Mouse (Mus musculus) hindbrain, postnatal 0 days (tissue): ENCODE measurements around the gene Cdca5. TPM values are rescaled to one million over a fixed set of nuclear protein-coding genes. Genes with fewer than 3 reads are reported as not detected.
"Not testable (repeated sequence)": the region's sequence is repeated elsewhere in the genome, so short reads cannot be mapped to it uniquely, and the experiment has no call there.

Source experiments
- ATAC-seq: fragments of 200-750 bp; cut with Nextera tagmentation; 2 replicates; pipeline ENCODE4 v1.8.0; 2017; ENCODE audit warnings: mild to moderate bottlenecking, moderate TSS enrichment, moderate library complexity
- DNase-seq: peaks from one replicate; pipeline ENCODE4 v3.0.0-alpha.2; 2015; ENCODE audit warnings: low spot score
- H3K27ac ChIP-seq: fragments of 300-500 bp; sonication (generic); 2 replicates; pipeline ENCODE4 v1.5.1; 2014; ENCODE audit warnings: mild to moderate bottlenecking
- H3K27me3 ChIP-seq: fragments of 300-500 bp; sonication (generic); 2 replicates; pipeline ENCODE4 v1.6.1; 2014; ENCODE audit warnings: low read length, mixed read lengths; ENCODE audit not compliant: insufficient read depth
- H3K36me3 ChIP-seq: fragments of 300-500 bp; sonication (generic); 2 replicates; pipeline ENCODE4 v1.6.1; 2014; ENCODE audit warnings: low read length, mixed read lengths; ENCODE audit not compliant: insufficient read depth
- H3K4me1 ChIP-seq: fragments of 300-500 bp; sonication (generic); 2 replicates; pipeline ENCODE4 v1.6.1; 2014; ENCODE audit warnings: antibody characterized with exemption, low read length, mixed read lengths; ENCODE audit not compliant: insufficient read depth
- H3K4me2 ChIP-seq: fragments of 300-500 bp; sonication (generic); 2 replicates; pipeline ENCODE4 v1.6.1; 2014; ENCODE audit warnings: low read depth, mild to moderate bottlenecking, low read length, moderate library complexity, mixed read lengths
- H3K4me3 ChIP-seq: fragments of 300-500 bp; sonication (generic); 2 replicates; pipeline ENCODE4 v1.5.1; 2014; ENCODE audit warnings: low read length
- H3K9ac ChIP-seq: fragments of 300-500 bp; sonication (generic); replicated peaks from 2 replicates; pipeline ENCODE4 v1.6.1; 2014; ENCODE audit warnings: mild to moderate bottlenecking, low read length, moderate library complexity, mixed read lengths
- H3K9me3 ChIP-seq: fragments of 300-500 bp; sonication (generic); 2 replicates; pipeline ENCODE4 v1.6.1; 2016; ENCODE audit warnings: low read length, mixed read lengths
- CTCF ChIP-seq: IDR thresholded peaks from 2 replicates; pipeline ENCODE4 v1.5.1; 2016; ENCODE audit warnings: antibody characterized with exemption, control low read depth, low read depth
- WGBS: fragments of 180-500 bp; shearing (Covaris S2); extraction: QIAGEN DNeasy Blood & Tissue Kit; methylation state at CpG from one replicate; pipeline ENCODE4 v1.1.7; 2014; 5-methylcytosine and 5-hydroxymethylcytosine counted together
- polyA plus RNA-seq: library from polyadenylated mRNA; unstranded; fragments of >200 nt; fragmentation: Nextera tagmentation; extraction: Ambion mirVana; gene quantifications from 2 replicates; pipeline ENCODE4 v1.2.1, GENCODE M21; 2015
- total RNA-seq: library from RNA; depleted of rRNA; stranded (reverse); fragments of >200 nt; gene quantifications from 2 replicates; pipeline ENCODE4 v1.2.3, GENCODE M21; 2014; rRNA removed

Gene Cdca5
- total RNA-seq = 6.3 and 7.4 TPM in 2 replicates
- 6.1 and 7.4 TPM in 2 replicates for polyA plus RNA-seq

GRCm38 (mm10) chr19:6084478-6085248 lies at the start of gene Cdca5, which contains the start of gene Zfpl1:
Gene Cdca5, plus strand, starts transcription at chr19:6084983.
Gene Zfpl1, minus strand, starts transcription at chr19:6084956.
- TF ChIP-seq CTCF = no peak
- Histone ChIP-seq H3K4me1 (peaks cover 8% of the 10 kb centered on the region), H3K9ac (peak within 1 kb of the TSS; percentile 63), H3K36me3 (peaks cover 28% of the 10 kb centered on the region), H3K4me3 (peak within 1 kb of the TSS; percentile 54), H3K9me3 (no peaks in the 10 kb centered on the region), H3K4me2 (peak within 1 kb of the TSS; percentile 94), H3K27me3 (no peaks in the 10 kb centered on the region), H3K27ac (peak within 1 kb of the TSS; percentile 71)
- under 1% methylated on average over 58 of the region's 58 CpGs for WGBS
- DNase-seq (peak; percentile 100), ATAC-seq (peak; percentile 93)

DNA sequence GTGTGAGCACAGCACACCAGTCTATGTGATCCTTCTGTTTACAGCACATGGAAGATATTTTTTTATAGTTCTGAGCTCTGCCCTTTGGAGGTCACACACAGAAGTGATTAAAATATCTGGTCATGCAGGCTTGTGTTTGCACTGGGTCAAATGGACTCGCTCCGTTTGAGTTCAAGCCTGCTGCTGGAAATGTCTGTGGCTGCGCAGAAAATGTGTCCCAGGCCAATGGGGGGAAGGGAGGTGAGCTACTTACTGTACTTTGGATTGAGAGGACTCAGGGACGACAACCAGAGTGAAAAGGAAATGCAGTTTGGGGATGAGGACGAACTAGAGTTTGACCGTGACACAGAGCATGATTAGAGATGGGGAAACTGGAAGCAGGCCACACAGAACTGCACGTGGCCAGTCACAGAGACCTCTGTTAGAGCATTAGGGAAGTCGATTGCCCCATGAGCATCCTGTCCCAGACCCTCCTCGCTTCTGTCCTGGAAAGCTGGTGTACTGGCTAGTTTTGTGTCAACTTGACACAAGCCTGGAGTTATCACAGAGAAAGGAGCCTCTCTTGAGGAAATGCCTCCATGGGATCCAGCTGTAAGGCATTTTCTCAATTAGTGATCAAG lies 48.7 kb upstream of the Cdca5 start:
- no peak overlapping the region for H3K4me2 ChIP-seq
- H3K4me1 ChIP-seq = no peaks in the 10 kb centered on the region
- H3K9ac ChIP-seq = no peak overlapping the region
- ATAC-seq = no peak
- no peaks in the 10 kb centered on the region for H3K36me3 ChIP-seq
- DNase-seq = no peak
- 79% methylated on average over 9 of the region's 9 CpGs for WGBS
- TF ChIP-seq CTCF = no peak
- no peaks in the 10 kb centered on the region for H3K9me3 ChIP-seq
- no peak overlapping the region for H3K27ac ChIP-seq
- H3K4me3 ChIP-seq = no peak overlapping the region
- H3K27me3 ChIP-seq = no peaks in the 10 kb centered on the region

- Histone ChIP-seq H3K4me1 (no peaks in the 10 kb centered on the region), H3K36me3 (no peaks in the 10 kb centered on the region), H3K27me3 (no peaks in the 10 kb centered on the region), H3K4me2 (no peak overlapping the region), H3K9me3 (no peaks in the 10 kb centered on the region), H3K27ac (no peak overlapping the region), H3K9ac (no peak overlapping the region), H3K4me3 (no peak overlapping the region)
- DNase-seq = no peak
- ATAC-seq = no peak
- TF ChIP-seq CTCF = no peak
These were observed 47.1 kb upstream of the Cdca5 start for GRCm38 (mm10) chr19:6037695-6038094.

- no peak overlapping the region for H3K9ac ChIP-seq
- ATAC-seq (no peak), DNase-seq (no peak)
- no peaks in the 10 kb centered on the region for H3K27me3 ChIP-seq
- no peaks in the 10 kb centered on the region for H3K36me3 ChIP-seq
- TF ChIP-seq CTCF = no peak
- WGBS = 76% methylated on average over 7 of the region's 7 CpGs
- H3K9me3 ChIP-seq = no peaks in the 10 kb centered on the region
- no peaks in the 10 kb centered on the region for H3K4me1 ChIP-seq
- no peak overlapping the region for H3K4me2 ChIP-seq
- H3K4me3 ChIP-seq = no peak overlapping the region
- no peak overlapping the region for H3K27ac ChIP-seq
These were observed 46.5 kb upstream of the Cdca5 start for GRCm38 (mm10) chr19:6038326-6038725.

DNA sequence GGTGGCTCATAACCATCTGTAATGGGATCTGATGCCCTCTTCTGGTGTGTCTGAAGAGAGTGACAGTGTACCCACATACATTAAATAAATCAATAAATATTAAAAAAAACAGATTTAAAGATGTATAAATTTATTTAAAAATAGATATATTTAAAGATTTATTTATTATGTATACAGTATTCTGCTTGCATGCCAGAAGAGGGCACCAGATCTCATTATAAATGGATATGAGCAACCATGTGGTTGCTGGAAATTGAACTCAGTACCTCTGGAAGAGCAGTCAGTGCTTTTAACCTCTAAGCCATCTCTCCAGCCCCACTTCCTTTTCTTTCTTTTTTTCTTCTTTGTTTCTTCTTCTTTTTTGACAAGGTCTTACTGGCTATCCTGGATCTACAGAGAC lies 44.8 kb upstream of the Cdca5 start:
- H3K27me3 ChIP-seq = no peaks in the 10 kb centered on the region
- H3K9me3 ChIP-seq = no peaks in the 10 kb centered on the region
- no peak overlapping the region for H3K27ac ChIP-seq
- DNase-seq (no peak), ATAC-seq (no peak)
- no peaks in the 10 kb centered on the region for H3K4me1 ChIP-seq
- no peak overlapping the region for H3K4me2 ChIP-seq
- H3K36me3 ChIP-seq = no peaks in the 10 kb centered on the region
- no peak for TF ChIP-seq CTCF
- H3K9ac ChIP-seq = no peak overlapping the region
- H3K4me3 ChIP-seq = no peak overlapping the region

DNA sequence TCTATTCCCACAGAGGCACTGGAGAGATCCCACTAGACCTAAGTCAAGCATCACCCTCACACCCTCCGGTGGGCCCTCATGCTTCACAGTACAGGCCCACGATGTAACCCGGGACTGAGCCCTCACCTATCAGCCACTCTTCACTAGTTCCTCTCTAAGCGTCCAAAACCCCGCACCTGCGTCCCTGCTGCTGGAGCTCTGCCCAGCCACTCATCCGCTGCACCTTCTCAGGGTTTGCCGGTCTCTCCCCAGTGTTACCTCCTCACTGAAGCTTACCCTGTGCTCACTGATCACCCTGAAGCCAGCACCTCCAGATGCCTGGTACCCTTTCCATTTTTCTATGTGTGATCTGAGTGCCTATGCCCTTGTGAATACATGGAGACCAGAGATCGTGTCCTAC lies 42.5 kb upstream of the Cdca5 start:
- no peak overlapping the region for H3K4me3 ChIP-seq
- WGBS = 63% methylated on average over 9 of the region's 9 CpGs
- no peak for ATAC-seq

DNA sequence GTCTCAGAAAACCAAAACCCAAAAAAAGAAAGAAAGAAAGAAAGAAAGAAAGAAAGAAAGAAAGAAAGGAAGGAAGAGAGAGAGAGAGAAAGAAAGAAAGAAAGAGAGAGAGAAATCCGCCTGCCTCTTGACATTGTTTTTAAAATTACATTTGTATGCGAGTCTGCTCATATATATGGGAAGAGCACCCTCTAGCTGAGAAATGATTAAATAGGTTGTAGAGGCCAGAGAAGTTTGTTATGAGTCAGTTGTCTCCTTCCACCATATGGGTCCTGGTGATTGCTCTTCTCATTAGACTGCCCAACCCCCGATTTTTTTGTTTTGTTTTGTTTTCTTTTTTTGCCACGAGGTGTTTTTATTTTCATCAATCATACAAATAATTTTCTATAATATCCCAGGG lies 40.7 kb upstream of the Cdca5 start:
- TF ChIP-seq CTCF = peak; percentile 57
- DNase-seq = peak; percentile 73
- not testable (repeated sequence) for H3K27me3 ChIP-seq, H3K9ac ChIP-seq, H3K4me2 ChIP-seq, H3K9me3 ChIP-seq, H3K4me3 ChIP-seq, H3K36me3 ChIP-seq, ATAC-seq, H3K27ac ChIP-seq
- H3K4me1 ChIP-seq = peaks cover 13% of the 10 kb centered on the region
- WGBS = 52% methylated on average over 4 of the region's 4 CpGs

More for the DNA sequence above, 42.5 kb upstream of the Cdca5 start:
- Histone ChIP-seq H3K4me1 (peaks cover 4% of the 10 kb centered on the region; the same call in 1 of the 2 replicates), H3K36me3 (no peaks in the 10 kb centered on the region), H3K27ac (no peak overlapping the region), H3K9me3 (no peaks in the 10 kb centered on the region), H3K27me3 (no peaks in the 10 kb centered on the region), H3K4me2 (no peak overlapping the region), H3K9ac (no peak overlapping the region)
- no peak for DNase-seq
- no peak for TF ChIP-seq CTCF
